Mouse (Mus musculus) lung, postnatal 0 days (tissue): ENCODE measurements around the gene Cpxm1.

ENCODE experiments used
- CTCF ChIP-seq: IDR thresholded peaks from 2 replicates; pipeline ENCODE4 v1.5.1; 2016; ENCODE audit warnings: antibody characterized with exemption, mild to moderate bottlenecking
- EP300 ChIP-seq: IDR thresholded peaks from 2 replicates; pipeline ENCODE4 v1.6.1; 2016; ENCODE audit warnings: antibody characterized with exemption, mild to moderate bottlenecking, control low read depth

DNA sequence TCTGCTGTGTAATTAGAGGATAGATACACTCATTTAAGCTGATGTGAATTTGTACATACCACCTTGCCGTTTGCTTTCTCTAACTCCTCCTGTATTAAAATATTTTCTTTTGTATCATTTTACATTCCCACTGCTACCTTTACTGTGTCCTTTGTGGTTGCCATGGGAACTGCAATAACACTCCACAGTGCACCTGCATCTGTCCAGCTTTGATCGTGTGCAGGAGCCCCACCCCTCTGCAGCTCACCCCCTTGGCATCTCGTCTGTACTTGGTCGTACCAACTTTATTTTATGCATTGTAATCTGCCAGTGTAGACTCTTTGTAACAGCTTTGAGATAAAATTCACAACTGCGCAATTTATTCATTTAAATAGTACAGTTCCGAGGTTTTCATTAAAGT lies 13.5 kb downstream of the Cpxm1 start:
- TF ChIP-seq EP300 (no peak), CTCF (no peak)
